Mouse (Mus musculus): ENCODE measurements around the gene Tbcel. TPM values are rescaled to one million over a fixed set of nuclear protein-coding genes. Genes with fewer than 3 reads are reported as not detected.

The Tbcel gene
- polyA plus RNA-seq, 1 experiment from 2014 or later, result 4.5 TPM

DNA sequence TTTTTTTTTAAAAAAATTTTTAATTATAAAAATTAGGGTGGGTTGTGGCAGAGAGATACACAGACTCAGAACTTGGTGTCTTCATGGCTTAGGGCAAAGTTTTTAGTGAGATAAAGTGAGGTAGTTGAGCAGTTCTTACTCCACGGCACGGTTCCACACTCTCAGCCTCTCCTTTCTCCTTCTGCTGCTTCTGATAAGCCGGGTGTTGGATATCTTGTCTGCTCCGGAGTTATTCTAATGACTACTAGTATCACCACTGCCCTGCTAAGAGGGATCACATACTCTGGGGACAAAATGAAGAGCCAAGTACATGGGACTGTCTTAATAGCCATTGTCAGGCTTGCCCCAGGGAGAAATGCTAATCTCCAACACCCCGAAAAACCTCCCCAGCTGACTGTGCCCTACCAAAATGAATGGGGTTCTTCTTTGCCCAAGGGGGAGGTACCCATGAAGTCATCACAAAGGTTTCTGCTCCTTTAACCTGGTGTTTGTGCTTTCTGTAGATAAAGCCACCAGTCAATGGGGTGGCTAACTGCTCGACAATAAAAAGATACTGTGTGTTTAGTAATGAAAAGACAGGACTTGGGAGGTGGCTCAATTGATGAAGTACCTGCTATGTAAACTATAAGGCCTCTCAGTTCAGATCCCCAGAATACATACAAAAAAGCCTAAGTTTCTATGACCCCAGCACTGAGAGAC is 135.8 kb downstream of the Tbcel start:
- no peak for ATAC-seq
- Histone ChIP-seq H3K27ac (no peak overlapping the region), H3K9ac (no peak overlapping the region), H3K4me3 (no peak overlapping the region), H3K4me1 (no peaks in the 10 kb centered on the region), H3K36me3 (ENCODE audit: poor library complexity, severe bottlenecking) (no peaks in the 10 kb centered on the region), H3K27me3 (0 out of 2 replicates have a peak, but pooled peaks cover 2% of the 10 kb centered on the region), H3K4me2 (no peak overlapping the region), H3K9me3 (replicated peaks) (no peaks in the 10 kb centered on the region)
- 81% methylated on average over 6 of the region's 6 CpGs for WGBS

Small RNA genes within 50 kb of the gene (microRNA-seq; reads per million reads assigned to microRNA genes)
- not detected for gene Gm44311

Other genes starting within 250 kb of the Tbcel start
- 62.1 and 66.0 TPM in 2 replicates for gene Sc5d, start 243.6 kb downstream of the Tbcel start, polyA plus RNA-seq (2015; fragmentation: Nextera tagmentation; extraction: Ambion mirVana)
- gene Tecta, start 107.9 kb downstream of the Tbcel start, polyA plus RNA-seq (2015; fragmentation: Nextera tagmentation; extraction: Ambion mirVana), result 0.26 and 0.28 TPM in 2 replicates

All from forebrain, embryonic 13.5 days (tissue).